Mouse (Mus musculus): ENCODE results near the gene Camk1d. TPM values are rescaled to one million over a fixed set of nuclear protein-coding genes. Genes with fewer than 3 reads are reported as not detected.

Camk1d gene
- polyA plus RNA-seq, 1 experiment from 2014 or later, result 6.7 TPM

- DNase-seq (ENCODE audit: low spot score) (no peak), ATAC-seq (ENCODE audit: low FRiP score) (no peak)
- no peaks in the 10 kb centered on the region for H3K27me3 ChIP-seq (ENCODE audit: control insufficient read depth, insufficient read depth, low read length)
- peaks cover 16% of the 10 kb centered on the region for H3K4me1 ChIP-seq (replicated peaks; ENCODE audit: control insufficient read depth, insufficient read depth, low read length)
- no peak overlapping the region for H3K4me3 ChIP-seq (replicated peaks; ENCODE audit: low read length)
- H3K9me3 ChIP-seq (ENCODE audit: control insufficient read depth, low read length), result no peaks in the 10 kb centered on the region
- peak overlapping the region; percentile 68 for H3K27ac ChIP-seq
- H3K9ac ChIP-seq, result no peak overlapping the region
- H3K36me3 ChIP-seq (replicated peaks; ENCODE audit: control insufficient read depth, insufficient read depth), result no peaks in the 10 kb centered on the region
- no peak overlapping the region for H3K4me2 ChIP-seq (replicated peaks)
- WGBS, result 51% methylated on average over 8 of the region's 8 CpGs
These were observed 399.0 kb downstream of the Camk1d start for GRCm38 (mm10) chr2:5315291-5315828.

DNA sequence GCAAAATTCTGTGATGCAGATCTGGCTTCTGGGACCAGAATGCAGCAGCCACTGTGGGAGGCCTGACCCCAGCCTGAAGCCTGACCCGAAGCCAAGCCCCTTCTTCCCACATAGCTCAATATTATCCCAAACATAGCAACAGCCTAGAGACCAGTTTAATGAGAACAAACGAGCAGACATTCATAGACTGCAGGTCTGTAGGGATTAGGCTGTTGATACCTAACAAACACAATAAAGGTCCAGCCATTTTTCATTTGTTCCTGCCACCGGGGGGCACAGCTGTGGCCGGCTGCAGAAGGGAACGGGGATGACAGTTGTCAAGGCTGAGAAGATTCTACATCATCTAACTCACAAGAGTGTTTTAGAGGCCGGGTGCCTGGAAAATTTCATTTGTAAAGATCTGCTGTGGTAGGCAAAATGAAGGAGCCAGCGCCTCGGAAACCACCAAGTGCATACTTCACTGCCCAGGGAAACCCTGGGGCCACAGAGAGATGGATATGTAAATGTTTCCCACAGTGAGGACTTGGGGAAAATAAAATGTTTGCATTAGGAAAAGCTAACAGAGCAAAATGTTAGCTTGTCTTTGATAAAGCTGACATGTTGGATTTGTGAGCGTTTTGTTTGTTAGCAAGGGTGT lies 399.7 kb downstream of the Camk1d start:
- H3K9ac ChIP-seq, result no peak overlapping the region
- H3K9me3 ChIP-seq (ENCODE audit: control insufficient read depth, low read length), result no peaks in the 10 kb centered on the region
- WGBS, result 5% methylated on average over 9 of the region's 9 CpGs
- DNase-seq (ENCODE audit: low spot score) (peak; percentile 59), ATAC-seq (ENCODE audit: low FRiP score) (peak; percentile 83)
- H3K4me2 ChIP-seq (replicated peaks), result no peak overlapping the region
- H3K4me1 ChIP-seq (replicated peaks; ENCODE audit: control insufficient read depth, insufficient read depth, low read length), result peaks cover 16% of the 10 kb centered on the region
- H3K4me3 ChIP-seq (replicated peaks; ENCODE audit: low read length), result no peak overlapping the region
- no peaks in the 10 kb centered on the region for H3K36me3 ChIP-seq (replicated peaks; ENCODE audit: control insufficient read depth, insufficient read depth)
- no peaks in the 10 kb centered on the region for H3K27me3 ChIP-seq (ENCODE audit: control insufficient read depth, insufficient read depth, low read length)
- peak overlapping the region; percentile 68 for H3K27ac ChIP-seq

DNA sequence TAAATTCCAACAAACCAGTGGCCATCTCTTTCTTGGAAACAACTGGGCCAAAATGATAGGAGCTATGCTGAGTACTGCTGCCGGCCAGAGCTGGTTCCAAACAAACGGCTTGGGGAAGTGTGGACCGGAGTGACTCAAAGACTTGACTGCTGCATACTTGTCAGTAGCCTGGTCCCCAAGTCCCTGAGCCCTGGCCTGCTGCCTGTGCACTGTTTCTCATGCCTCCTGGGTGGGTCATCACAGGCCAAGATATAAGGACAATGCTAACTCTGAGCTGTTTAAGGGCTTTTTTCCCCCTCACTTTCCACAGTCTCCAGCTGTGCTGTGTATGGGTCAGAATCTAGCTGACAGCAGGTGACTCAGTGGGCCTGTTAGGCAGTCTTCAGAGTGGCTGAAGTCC lies 409.2 kb downstream of the Camk1d start:
- no peak overlapping the region for H3K9ac ChIP-seq
- H3K4me1 ChIP-seq (replicated peaks; ENCODE audit: control insufficient read depth, insufficient read depth, low read length), result no peaks in the 10 kb centered on the region
- DNase-seq (ENCODE audit: low spot score) (no peak), ATAC-seq (ENCODE audit: low FRiP score) (no peak)
- H3K27ac ChIP-seq, result no peak overlapping the region
- 80% methylated on average over 3 of the region's 3 CpGs for WGBS
- no peaks in the 10 kb centered on the region for H3K9me3 ChIP-seq (ENCODE audit: control insufficient read depth, low read length)
- no peak overlapping the region for H3K4me3 ChIP-seq (replicated peaks; ENCODE audit: low read length)
- no peak overlapping the region for H3K4me2 ChIP-seq (replicated peaks)
- no peaks in the 10 kb centered on the region for H3K27me3 ChIP-seq (ENCODE audit: control insufficient read depth, insufficient read depth, low read length)
- H3K36me3 ChIP-seq (replicated peaks; ENCODE audit: control insufficient read depth, insufficient read depth), result no peaks in the 10 kb centered on the region

- WGBS, result 89% methylated on average over 12 of the region's 12 CpGs
- Histone ChIP-seq H3K27ac (no peak overlapping the region), H3K36me3 (replicated peaks; ENCODE audit: control insufficient read depth, insufficient read depth) (no peaks in the 10 kb centered on the region), H3K4me1 (replicated peaks; ENCODE audit: control insufficient read depth, insufficient read depth, low read length) (no peaks in the 10 kb centered on the region), H3K4me2 (replicated peaks) (no peak overlapping the region), H3K4me3 (replicated peaks; ENCODE audit: low read length) (no peak overlapping the region), H3K9me3 (ENCODE audit: control insufficient read depth, low read length) (no peaks in the 10 kb centered on the region), H3K27me3 (ENCODE audit: control insufficient read depth, insufficient read depth, low read length) (no peaks in the 10 kb centered on the region), H3K9ac (no peak overlapping the region)
- no peak for ATAC-seq (ENCODE audit: low FRiP score)
- DNase-seq (ENCODE audit: low spot score), result no peak
These were observed 409.9 kb downstream of the Camk1d start for GRCm38 (mm10) chr2:5304451-5304850.

- H3K27me3 ChIP-seq (ENCODE audit: control insufficient read depth, insufficient read depth, low read length), result no peaks in the 10 kb centered on the region
- no peak overlapping the region for H3K4me3 ChIP-seq (replicated peaks; ENCODE audit: low read length)
- H3K4me2 ChIP-seq (replicated peaks), result no peak overlapping the region
- no peaks in the 10 kb centered on the region for H3K9me3 ChIP-seq (ENCODE audit: control insufficient read depth, low read length)
- WGBS, result 96% methylated on average over 12 of the region's 12 CpGs
- no peak overlapping the region for H3K9ac ChIP-seq
- H3K36me3 ChIP-seq (replicated peaks; ENCODE audit: control insufficient read depth, insufficient read depth), result no peaks in the 10 kb centered on the region
- no peaks in the 10 kb centered on the region for H3K4me1 ChIP-seq (replicated peaks; ENCODE audit: control insufficient read depth, insufficient read depth, low read length)
- ATAC-seq (ENCODE audit: low FRiP score) (no peak), DNase-seq (ENCODE audit: low spot score) (no peak)
- no peak overlapping the region for H3K27ac ChIP-seq
These were observed 413.0 kb downstream of the Camk1d start for GRCm38 (mm10) chr2:5301286-5301685.

GRCm38 (mm10) chr2:5298071-5298470 lies 416.2 kb downstream of the Camk1d start:
- H3K4me2 ChIP-seq (replicated peaks), result no peak overlapping the region
- no peak overlapping the region for H3K9ac ChIP-seq
- no peak overlapping the region for H3K27ac ChIP-seq
- H3K27me3 ChIP-seq (ENCODE audit: control insufficient read depth, insufficient read depth, low read length), result no peaks in the 10 kb centered on the region
- WGBS, result 78% methylated on average over 10 of the region's 10 CpGs
- DNase-seq (ENCODE audit: low spot score) (no peak), ATAC-seq (ENCODE audit: low FRiP score) (no peak)
- no peaks in the 10 kb centered on the region for H3K4me1 ChIP-seq (replicated peaks; ENCODE audit: control insufficient read depth, insufficient read depth, low read length)
- no peak overlapping the region for H3K4me3 ChIP-seq (replicated peaks; ENCODE audit: low read length)
- H3K9me3 ChIP-seq (ENCODE audit: control insufficient read depth, low read length), result no peaks in the 10 kb centered on the region
- no peaks in the 10 kb centered on the region for H3K36me3 ChIP-seq (replicated peaks; ENCODE audit: control insufficient read depth, insufficient read depth)

DNA sequence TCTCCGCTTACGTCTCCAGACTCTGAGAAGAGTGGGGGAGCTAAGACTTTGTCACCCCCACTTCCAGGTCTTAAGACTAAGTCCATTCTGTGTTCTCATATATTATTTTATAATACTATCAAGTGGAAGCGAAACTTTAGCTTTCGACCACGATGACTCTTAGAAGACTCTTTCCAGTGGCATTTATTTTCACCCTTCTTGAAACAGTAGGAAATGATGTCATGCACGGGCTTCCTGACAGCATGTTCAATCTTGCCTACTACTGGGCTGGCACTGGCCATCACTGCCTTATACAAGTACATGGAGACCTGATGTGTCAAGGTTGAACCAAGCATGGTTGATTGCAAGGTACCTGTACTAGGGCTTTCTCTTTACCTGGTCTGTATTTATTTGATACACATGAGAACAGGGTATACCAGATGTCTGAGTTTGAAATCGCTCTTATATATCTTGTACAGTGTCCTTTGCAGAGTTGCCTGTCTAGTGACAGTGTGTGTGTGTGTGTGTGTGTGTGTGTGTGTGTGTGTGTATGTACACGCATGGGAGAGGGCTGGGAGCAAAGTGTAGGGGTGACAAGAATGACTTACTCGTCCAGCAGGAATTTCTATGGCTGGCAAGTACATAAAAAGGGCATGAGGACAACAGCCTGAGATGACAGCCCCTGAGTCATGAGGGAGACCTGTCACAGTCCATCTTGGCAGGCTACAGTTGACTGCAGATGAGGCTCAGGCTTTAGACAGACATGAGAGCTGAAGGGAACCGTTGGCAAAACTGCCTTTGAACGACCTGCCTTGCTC lies 417.4 kb downstream of the Camk1d start:
- H3K4me2 ChIP-seq (replicated peaks), result no peak overlapping the region
- H3K27me3 ChIP-seq (ENCODE audit: control insufficient read depth, insufficient read depth, low read length), result no peaks in the 10 kb centered on the region
- DNase-seq (ENCODE audit: low spot score), result no peak
- H3K36me3 ChIP-seq (replicated peaks; ENCODE audit: control insufficient read depth, insufficient read depth), result no peaks in the 10 kb centered on the region
- H3K9ac ChIP-seq, result no peak overlapping the region
- H3K4me1 ChIP-seq (replicated peaks; ENCODE audit: control insufficient read depth, insufficient read depth, low read length), result no peaks in the 10 kb centered on the region
- no peak overlapping the region for H3K27ac ChIP-seq
- ATAC-seq (ENCODE audit: low FRiP score), result no peak
- 92% methylated on average over 11 of the region's 11 CpGs for WGBS
- no peaks in the 10 kb centered on the region for H3K9me3 ChIP-seq (ENCODE audit: control insufficient read depth, low read length)
- no peak overlapping the region for H3K4me3 ChIP-seq (replicated peaks; ENCODE audit: low read length)

DNA sequence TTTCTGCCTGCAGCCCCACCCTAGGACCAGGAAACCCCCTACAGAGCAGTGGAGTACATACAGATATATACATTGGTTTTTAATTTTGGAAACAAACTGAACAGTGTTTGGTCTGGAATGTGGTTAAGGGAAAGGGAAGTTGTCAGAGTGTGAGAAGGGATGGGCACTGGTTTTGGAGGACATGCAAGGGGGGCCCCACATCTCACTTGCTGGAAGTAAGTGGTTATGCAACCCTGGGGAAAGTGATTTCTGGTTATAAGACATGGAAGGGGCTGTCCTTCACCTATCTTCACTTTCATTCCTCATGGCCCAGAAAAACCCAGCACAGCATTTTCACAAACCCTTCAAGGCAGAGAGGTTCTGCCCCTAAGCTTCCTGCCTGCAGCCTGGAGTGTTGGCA lies 419.2 kb downstream of the Camk1d start:
- no peak overlapping the region for H3K4me3 ChIP-seq (replicated peaks; ENCODE audit: low read length)
- no peaks in the 10 kb centered on the region for H3K36me3 ChIP-seq (replicated peaks; ENCODE audit: control insufficient read depth, insufficient read depth)
- H3K27me3 ChIP-seq (ENCODE audit: control insufficient read depth, insufficient read depth, low read length), result no peaks in the 10 kb centered on the region
- H3K9ac ChIP-seq, result no peak overlapping the region
- no peaks in the 10 kb centered on the region for H3K4me1 ChIP-seq (replicated peaks; ENCODE audit: control insufficient read depth, insufficient read depth, low read length)
- no peak for ATAC-seq (ENCODE audit: low FRiP score)
- H3K27ac ChIP-seq, result no peak overlapping the region
- H3K4me2 ChIP-seq (replicated peaks), result no peak overlapping the region
- no peak for DNase-seq (ENCODE audit: low spot score)
- no peaks in the 10 kb centered on the region for H3K9me3 ChIP-seq (ENCODE audit: control insufficient read depth, low read length)

GRCm38 (mm10) chr2:5294451-5294850 lies 419.9 kb downstream of the Camk1d start:
- H3K4me1 ChIP-seq (replicated peaks; ENCODE audit: control insufficient read depth, insufficient read depth, low read length), result no peaks in the 10 kb centered on the region
- H3K36me3 ChIP-seq (replicated peaks; ENCODE audit: control insufficient read depth, insufficient read depth), result no peaks in the 10 kb centered on the region
- H3K4me2 ChIP-seq (replicated peaks), result no peak overlapping the region
- 71% methylated on average over 5 of the region's 5 CpGs for WGBS
- no peak overlapping the region for H3K27ac ChIP-seq
- H3K27me3 ChIP-seq (ENCODE audit: control insufficient read depth, insufficient read depth, low read length), result no peaks in the 10 kb centered on the region
- H3K9me3 ChIP-seq (ENCODE audit: control insufficient read depth, low read length), result no peaks in the 10 kb centered on the region
- no peak for ATAC-seq (ENCODE audit: low FRiP score)
- no peak overlapping the region for H3K9ac ChIP-seq
- no peak for DNase-seq (ENCODE audit: low spot score)
- H3K4me3 ChIP-seq (replicated peaks; ENCODE audit: low read length), result no peak overlapping the region
